Mouse (Mus musculus) mouse trophoblast stem cell (cell line): ENCODE results near the gene Bax.
"Not testable (repeated sequence)": the region's sequence is repeated elsewhere in the genome, so short reads cannot be mapped to it uniquely, and the experiment has no call there.

Source experiments
- in situ Hi-C, 2 experiments: fragments of 300-500 bp; cut with MseI, MboI; formaldehyde crosslinking; loops; 2 replicates in 1 of 2; 3 replicates in 1 of 2; pipeline ENCODE4 v1.15.1; 2025

Gene Bax

DNA sequence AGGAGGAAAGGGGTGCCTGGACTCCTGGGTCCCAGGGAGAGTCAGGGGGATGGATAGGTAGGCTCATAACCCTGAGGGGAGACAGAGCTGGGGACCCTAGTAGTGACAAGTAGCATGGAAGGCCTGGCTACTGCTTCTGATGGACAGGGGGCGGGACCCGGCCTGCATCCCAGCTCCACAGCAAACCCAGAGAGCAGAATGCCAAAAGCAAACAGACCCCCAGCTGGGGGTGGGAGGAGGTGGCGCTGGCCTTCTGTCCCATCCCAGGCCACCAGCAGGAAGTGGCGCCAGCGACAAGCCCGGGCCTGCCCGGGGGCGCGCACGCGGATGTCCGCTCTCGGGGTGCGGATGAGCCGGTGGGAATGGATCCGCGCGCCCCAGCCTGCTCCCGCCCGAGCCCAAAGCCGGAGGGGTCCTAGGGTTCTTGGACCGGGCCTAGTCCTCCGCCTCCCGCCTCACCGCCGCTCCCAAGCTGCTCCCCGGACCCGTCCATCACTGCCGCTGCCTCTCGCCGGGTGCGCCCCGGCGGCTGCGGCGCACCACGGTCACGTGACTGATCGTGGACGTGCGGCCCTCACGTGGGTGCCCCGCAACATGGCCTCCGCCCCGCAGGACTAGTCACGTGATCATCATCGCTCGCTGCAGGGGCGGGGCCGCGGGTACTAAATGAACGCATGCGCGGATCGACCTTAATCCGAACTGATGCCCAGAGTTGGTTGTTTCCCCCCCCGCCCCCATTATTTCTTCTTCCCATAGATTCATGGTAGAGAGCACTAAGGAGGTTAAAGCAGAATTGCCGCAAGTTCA lies at the start of gene Bax:
Gene Bax, minus strand, starts transcription at position 616 of the 807 bp plus-strand sequence.
- in situ Hi-C loops, result no loop called here

DNA sequence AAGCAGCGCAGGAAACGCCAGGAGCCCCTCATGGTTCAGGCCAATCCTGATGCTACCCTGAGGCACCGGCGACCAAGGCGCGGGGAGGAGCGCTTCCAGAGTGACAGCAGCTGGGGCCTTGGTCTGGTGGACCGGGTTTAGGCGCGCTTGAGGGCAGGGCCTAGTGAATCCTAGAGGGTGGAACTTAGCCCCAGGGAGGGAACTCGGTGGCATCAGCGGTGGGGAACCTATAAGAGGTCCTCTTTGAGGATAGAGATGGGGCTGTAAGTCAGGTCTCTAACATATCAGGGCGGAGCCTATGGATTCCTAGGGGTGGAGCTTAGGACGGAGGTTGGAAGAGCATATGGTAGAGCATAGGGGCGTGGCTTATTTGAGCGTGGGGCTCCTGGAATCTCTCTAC lies 48.7 kb upstream of the Bax start:
- in situ Hi-C loops, result loop anchor here in 1 of 2 experiments (10.0 kb wide), 1 partner anchor 61 kb away; the partner anchor contains the start of gene Ftl1

DNA sequence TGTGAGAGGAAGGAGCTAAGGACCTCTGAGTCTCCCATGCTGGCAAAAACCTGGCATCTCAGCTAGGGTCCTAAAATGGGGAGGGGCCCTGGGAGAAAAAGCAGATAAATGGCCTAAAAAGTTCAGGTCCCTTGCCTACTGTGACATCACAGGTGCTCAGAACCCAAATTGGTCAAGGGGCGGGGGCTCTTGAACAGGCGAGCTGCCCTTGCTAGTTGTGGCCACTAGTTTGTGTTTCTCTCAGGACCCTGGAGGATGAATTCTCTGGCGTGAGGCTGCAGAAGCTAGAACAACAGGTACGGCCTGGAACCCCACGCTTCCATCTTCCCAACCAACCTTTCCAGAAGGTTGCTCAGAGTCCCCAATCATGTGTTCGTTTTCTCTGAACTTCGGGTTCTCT lies 47.7 kb upstream of the Bax start:
- in situ Hi-C loops, result loop anchor here in 1 of 2 experiments (10.0 kb wide), 1 partner anchor 60 kb away; the partner anchor contains the start of gene Ftl1

- in situ Hi-C loops, result loop anchor here in 1 of 2 experiments (10.0 kb wide), 1 partner anchor 55 kb away; the partner anchor contains the start of gene Ftl1
Observed at GRCm38 (mm10) chr7:45509912-45510787, 43.5 kb upstream of the Bax start, which contains the start of gene Nucb1. Nucb1 (minus strand) TSS chr7:45510406.

DNA sequence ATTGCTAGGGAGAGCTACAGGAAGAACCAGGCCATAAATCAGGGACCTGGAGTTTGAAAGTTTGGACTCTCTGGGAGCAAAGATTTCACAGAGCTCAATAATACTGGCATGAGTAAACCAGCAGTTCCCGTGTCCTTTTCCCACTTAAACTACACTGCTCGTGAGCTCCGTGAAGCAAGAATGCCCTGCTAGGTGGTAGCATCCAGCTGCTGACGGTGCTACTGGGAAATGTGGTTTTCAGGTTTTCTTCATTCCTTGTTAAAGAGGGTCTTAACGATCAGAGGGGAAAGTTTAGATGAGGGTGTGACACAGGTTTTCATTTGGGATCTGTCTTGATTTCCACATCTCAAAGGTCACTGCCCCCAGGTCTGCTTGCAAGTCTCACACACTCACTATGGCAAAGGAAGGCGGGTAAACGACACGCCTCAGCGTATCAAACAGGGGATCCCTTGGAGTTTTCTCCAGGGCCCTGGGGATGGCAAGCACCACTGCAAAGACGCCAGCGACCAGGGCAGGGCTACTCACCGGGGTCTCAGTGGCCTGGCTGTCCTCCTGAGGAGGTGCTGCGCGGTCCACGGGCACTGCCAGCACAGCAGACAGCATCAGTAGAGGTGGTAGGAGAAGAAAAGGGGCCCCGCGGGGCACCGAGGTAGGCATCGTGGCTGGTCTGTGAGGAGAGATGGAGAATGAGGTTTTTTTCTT lies 42.6 kb upstream of the Bax start:
- in situ Hi-C loops, result no loop called here

GRCm38 (mm10) chr7:45508561-45508960 lies 41.9 kb upstream of the Bax start:
- in situ Hi-C loops, result no loop called here

DNA sequence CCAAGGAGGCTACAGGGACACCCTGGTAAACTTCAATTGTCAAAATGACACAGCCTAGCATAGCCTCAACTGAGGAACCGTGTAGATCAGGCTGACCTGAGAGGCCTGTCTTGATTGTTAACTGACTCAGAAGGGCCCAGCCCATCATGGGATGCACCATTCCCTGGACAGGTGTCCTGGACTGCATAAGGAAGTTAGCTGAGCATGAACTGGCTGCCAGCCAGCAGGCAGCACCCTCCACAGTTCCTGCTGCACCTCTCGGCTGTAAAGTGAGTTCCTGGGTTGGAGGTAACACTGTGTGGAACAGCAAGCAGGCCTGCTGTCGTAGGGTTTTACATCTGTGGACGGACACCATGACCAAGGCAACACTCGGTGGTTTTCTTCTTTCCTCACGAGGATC lies 40.9 kb upstream of the Bax start:
- in situ Hi-C loops, result no loop called here

GRCm38 (mm10) chr7:45498427-45498826 lies 31.7 kb upstream of the Bax start:
- in situ Hi-C loops, result no loop called here

DNA sequence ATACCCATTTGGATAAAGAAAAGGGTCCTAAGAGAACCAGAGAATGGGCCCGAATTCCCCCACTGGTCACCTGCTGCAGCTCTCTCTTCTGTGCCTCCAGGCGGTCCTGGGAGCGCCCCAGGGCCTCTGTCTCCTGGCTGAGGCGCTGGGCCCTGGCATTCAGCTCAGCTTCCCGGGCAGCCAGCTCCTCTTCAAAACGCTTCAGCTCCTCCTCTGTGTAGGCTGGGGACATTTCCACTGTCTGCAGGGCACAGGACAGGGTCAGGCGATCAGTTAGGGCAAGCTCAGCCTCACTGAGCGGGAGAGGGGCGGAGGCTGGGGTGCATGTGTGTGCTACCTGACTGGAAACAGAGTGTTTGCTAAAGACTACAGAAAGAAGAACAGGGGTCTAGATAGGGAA lies 27.9 kb upstream of the Bax start:
- in situ Hi-C loops, result no loop called here

GRCm38 (mm10) chr7:45492951-45493350 lies 26.3 kb upstream of the Bax start:
- in situ Hi-C loops, result no loop called here

DNA sequence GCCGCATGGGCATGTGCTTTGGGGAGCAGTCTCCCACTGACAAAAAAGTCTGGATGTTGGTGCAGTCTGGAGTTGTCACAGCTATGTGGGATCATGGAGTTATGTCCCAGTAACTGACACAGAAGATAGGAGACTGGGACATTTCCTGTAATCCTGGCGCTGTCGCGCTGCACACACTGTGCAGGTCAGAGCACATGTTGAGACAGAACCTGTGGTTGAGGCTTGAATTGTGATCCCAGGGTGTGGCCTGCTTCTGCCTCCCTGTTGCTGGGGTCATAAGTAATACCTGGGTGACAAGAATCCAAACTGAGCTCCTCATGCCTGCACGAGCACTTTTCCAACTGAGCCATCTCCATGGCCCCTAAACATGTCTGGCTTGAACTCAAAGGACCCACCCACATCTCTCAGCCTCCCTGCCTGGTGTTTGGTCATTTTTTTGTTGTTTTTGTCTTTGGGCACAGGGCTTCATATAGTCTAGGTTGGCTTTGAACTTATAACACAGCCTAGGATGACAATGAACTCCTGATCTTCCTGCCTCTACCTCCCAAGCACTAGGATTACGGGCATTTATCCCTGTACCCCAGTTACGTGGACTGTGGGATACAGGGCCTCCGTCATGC lies 25.6 kb upstream of the Bax start:
- in situ Hi-C loops, result no loop called here

GRCm38 (mm10) chr7:45491264-45491663 lies 24.6 kb upstream of the Bax start:
- in situ Hi-C loops, result no loop called here

- in situ Hi-C loops, result no loop called here
Observed at GRCm38 (mm10) chr7:45490822-45491221, 24.1 kb upstream of the Bax start.

- in situ Hi-C loops, result no loop called here
Observed at GRCm38 (mm10) chr7:45489578-45489977, 22.9 kb upstream of the Bax start.

DNA sequence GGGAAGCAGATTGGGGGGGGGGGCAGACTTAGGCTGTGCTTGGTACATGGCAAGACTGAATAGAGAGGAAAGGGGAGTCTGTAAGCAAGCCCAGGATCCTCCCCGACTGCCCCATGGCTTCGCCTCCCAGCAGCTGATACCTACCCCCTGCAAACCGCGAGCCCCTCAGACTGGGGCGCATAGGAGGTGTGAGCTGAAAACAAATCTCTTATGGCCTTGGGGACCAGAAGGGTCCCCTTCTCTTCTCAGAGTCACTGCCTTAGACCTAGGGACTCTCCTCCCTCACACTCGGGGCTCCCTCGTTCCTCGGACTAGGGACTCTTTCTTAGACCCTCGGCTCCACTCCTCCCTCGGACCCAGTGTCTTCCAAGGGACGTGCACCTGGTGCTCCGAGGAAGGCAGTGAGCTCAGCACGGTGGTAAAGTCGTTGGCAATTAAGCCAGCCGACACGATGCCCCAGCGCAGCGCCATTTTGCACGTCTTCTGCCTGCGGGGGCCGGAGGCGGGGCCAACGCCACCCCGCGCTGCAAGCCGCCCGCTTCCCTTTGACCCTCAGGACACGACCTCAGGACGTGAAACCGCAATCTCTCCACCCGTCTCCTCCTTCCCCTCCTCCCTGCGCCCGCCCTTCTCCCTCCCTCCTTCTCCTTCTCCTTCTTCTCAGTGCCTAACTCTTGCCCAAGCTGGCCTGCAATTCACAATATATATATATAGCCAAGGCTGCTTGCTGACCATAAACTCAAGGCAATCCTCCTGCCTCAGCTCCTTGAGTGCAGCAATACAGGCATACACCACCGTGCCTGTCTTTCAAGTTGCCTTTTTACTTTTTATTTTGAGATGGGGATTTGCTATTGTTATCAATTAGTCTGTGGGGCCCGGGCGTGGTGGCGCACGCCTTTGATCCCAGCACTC lies 21.9 kb upstream of the Bax start, which contains the start of gene Dhdh:
Gene Dhdh, minus strand, starts transcription at position 513 of the 912 bp plus-strand sequence.
- in situ Hi-C loops, result no loop called here

DNA sequence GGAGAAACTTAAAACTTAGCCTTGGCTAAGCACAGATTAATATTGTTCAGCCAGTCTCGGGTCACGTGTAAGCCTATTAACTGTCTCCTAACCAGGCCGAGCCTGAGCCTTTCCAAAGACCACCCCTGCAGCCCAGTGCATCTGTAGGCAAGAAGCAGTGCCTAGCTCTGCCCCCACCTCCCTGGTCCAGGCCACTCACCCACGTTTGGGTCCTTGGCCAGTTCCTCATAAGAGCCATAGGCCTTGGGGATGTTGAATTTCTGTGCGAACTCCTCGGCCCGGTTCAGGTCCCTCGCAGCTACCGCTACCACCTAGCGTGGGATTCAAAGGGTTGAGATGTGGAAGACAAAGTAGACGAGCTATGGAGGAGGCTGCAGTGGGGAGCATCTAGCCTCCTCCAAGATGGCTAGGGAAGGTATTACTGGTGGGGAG lies 21.2 kb upstream of the Bax start:
- in situ Hi-C loops, result no loop called here

DNA sequence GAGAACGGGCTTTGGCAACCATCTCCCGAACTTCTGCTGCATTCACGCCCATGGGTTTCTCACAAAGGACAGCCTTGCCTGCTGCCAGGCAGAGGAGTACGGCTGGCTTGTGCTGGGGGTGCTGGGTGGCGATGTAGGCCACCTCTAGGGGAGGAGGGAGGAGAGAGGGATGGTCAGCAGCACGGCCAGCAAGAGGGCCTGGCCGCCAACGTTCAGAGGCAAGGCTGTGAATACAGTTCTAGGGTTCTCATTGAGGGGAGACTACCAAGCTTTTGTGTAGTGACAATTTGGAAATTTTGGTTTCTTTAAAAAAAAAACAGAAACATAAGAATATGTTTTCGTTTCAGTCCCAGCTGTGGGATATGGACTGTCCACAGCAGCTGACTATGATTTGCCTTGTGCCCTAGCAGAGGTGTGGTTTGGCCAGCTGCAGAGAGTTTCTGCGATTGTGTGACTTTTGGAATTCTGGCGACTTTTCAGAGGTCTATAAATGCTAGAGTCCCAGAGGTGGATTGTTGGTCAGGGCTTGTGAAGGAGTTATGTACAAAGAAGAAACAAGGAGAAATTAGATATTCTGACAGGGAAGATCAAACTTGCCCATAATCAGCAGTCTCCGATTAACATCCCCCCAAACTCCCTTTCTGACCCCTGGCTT lies 20.2 kb upstream of the Bax start, which contains the start of gene Gm45808:
Gene Gm45808, minus strand, starts transcription at position 51 of the 655 bp plus-strand sequence.
- in situ Hi-C loops, result no loop called here

DNA sequence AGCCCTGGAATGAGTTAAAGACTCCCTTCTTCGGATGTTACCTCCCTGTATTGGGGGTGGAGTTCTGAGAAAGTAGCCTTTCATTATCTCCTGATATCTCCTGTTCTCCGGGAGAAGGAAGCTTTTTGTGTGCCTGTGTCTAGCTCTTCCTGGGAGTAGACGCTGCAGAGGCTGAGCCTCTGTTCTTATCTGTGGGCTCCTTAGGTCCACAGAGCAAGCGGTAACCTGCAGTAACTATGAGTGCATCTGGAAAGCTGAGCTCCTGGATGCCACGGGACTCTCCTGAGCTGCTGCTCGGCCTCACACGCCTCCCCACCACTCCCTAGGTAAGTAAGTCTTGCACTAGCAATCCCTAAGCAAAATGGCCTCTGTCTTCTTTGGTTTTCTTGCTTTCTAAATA lies 19.5 kb upstream of the Bax start:
- in situ Hi-C loops, result no loop called here

GRCm38 (mm10) chr7:45484985-45485384 lies 18.3 kb upstream of the Bax start:
- in situ Hi-C loops, result not testable (repeated sequence)
